Mouse (Mus musculus): Measurements from ENCODE around the gene Pde11a.

DNA sequence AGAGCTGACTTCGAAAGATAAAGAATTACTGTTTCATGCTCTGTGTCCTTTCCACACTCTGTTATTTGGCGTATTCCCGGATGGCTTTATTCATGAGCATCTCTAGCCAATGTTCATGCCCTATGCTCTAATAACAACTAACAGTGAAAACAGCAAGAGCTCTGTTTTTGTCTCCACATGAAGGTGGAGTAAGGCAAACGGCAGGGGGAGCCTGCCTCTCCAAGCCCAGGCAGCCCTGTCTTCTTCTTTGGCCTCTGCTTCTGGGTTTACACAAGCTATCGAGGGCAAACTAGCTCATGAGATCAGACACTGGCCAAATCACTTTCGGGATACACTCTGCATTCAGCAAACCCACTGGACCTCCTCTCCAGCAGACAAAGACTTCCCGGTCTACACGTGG lies 241.3 kb downstream of the Pde11a start:
- TF ChIP-seq CTCF (conservative IDR thresholded peaks at IDR 0.05; ENCODE audit: low read length): no peak
- no peak for TF ChIP-seq NANOG (IDR thresholded peaks at IDR 0.05; ENCODE audit: borderline replicate concordance, low read length)

Data from E14TG2a.4 (cell line).